Mouse (Mus musculus): Measurements from ENCODE around the gene Ywhae. TPM values are rescaled to one million over a fixed set of nuclear protein-coding genes. Genes with fewer than 3 reads are reported as not detected.
A peak's percentile ranks its signal among the peaks of the same experiment; 100 is the strongest.

The Ywhae gene
- 74.6 and 87.7 TPM in 2 replicates for total RNA-seq (2014; rRNA removed)
- polyA plus RNA-seq (2012; rRNA removed), result 90.7 and 96.7 TPM in 2 replicates

- H3K27me3 ChIP-seq (ENCODE audit: control insufficient read depth, insufficient read depth, low read length), result no peaks in the 10 kb centered on the region
- no peaks in the 10 kb centered on the region for H3K36me3 ChIP-seq (ENCODE audit: control insufficient read depth, insufficient read depth, low read length)
- H3K79me2 ChIP-seq (ENCODE audit: control insufficient read depth, insufficient read depth, low read length), result peaks cover 29% of the 10 kb centered on the region; the same call in 1 of the 2 replicates
- peaks cover 20% of the 10 kb centered on the region for H3K4me1 ChIP-seq (ENCODE audit: control insufficient read depth, insufficient read depth, low read length)
- under 1% methylated on average over 72 of the region's 76 CpGs for WGBS
- peak within 1 kb of the TSS; percentile 88 for H3K4me3 ChIP-seq (ENCODE audit: insufficient read depth, low read depth, low read length)
- H3K27ac ChIP-seq (replicated peaks; ENCODE audit: insufficient read depth, low read depth, low read length), result peak within 1 kb of the TSS; percentile 94
- DNase-seq (ENCODE audit: extremely low read depth, low read depth, low spot score), result peak; percentile 70
- H3K9ac ChIP-seq (ENCODE audit: low read depth, low read length), result peak within 1 kb of the TSS; percentile 89
- peak; percentile 86 for TF ChIP-seq POLR2A (IDR thresholded peaks at IDR 0.05; ENCODE audit: extremely low read depth, insufficient read depth, low read length)
- no peak for TF ChIP-seq CTCF (IDR thresholded peaks at IDR 0.05; ENCODE audit: low read depth, low read length)
Observed at GRCm38 (mm10) chr11:75732434-75733226, at the start of gene Ywhae. Gene Ywhae, plus strand, starts transcription at chr11:75732869.

GRCm38 (mm10) chr11:75684462-75684861 lies 48.2 kb upstream of the Ywhae start:
- Histone ChIP-seq H3K36me3 (ENCODE audit: control insufficient read depth, insufficient read depth, low read length) (peaks cover 6% of the 10 kb centered on the region; the same call in 1 of the 2 replicates), H3K4me1 (ENCODE audit: control insufficient read depth, insufficient read depth, low read length) (peaks cover 28% of the 10 kb centered on the region), H3K27ac (replicated peaks; ENCODE audit: insufficient read depth, low read depth, low read length) (no peak overlapping the region), H3K9ac (ENCODE audit: low read depth, low read length) (no peak overlapping the region), H3K4me3 (ENCODE audit: insufficient read depth, low read depth, low read length) (no peak overlapping the region), H3K27me3 (ENCODE audit: control insufficient read depth, insufficient read depth, low read length) (no peaks in the 10 kb centered on the region), H3K79me2 (ENCODE audit: control insufficient read depth, insufficient read depth, low read length) (peaks cover 54% of the 10 kb centered on the region; the same call in 1 of the 2 replicates)
- no peak for DNase-seq (ENCODE audit: extremely low read depth, low read depth, low spot score)
- TF ChIP-seq CTCF (IDR thresholded peaks at IDR 0.05; ENCODE audit: low read depth, low read length) (no peak), POLR2A (IDR thresholded peaks at IDR 0.05; ENCODE audit: extremely low read depth, insufficient read depth, low read length) (no peak)
- WGBS, result 96% methylated on average over 5 of the region's 5 CpGs

GRCm38 (mm10) chr11:75684956-75685355 lies 47.7 kb upstream of the Ywhae start:
- 55% methylated on average over 2 of the region's 2 CpGs for WGBS
- no peak overlapping the region for H3K27ac ChIP-seq (replicated peaks; ENCODE audit: insufficient read depth, low read depth, low read length)
- no peak for DNase-seq (ENCODE audit: extremely low read depth, low read depth, low spot score)
- no peak overlapping the region for H3K4me3 ChIP-seq (ENCODE audit: insufficient read depth, low read depth, low read length)
- no peaks in the 10 kb centered on the region for H3K27me3 ChIP-seq (ENCODE audit: control insufficient read depth, insufficient read depth, low read length)
- no peak overlapping the region for H3K9ac ChIP-seq (ENCODE audit: low read depth, low read length)
- no peak for TF ChIP-seq CTCF (IDR thresholded peaks at IDR 0.05; ENCODE audit: low read depth, low read length)
- TF ChIP-seq POLR2A (IDR thresholded peaks at IDR 0.05; ENCODE audit: extremely low read depth, insufficient read depth, low read length), result no peak
- H3K36me3 ChIP-seq (ENCODE audit: control insufficient read depth, insufficient read depth, low read length), result peaks cover 6% of the 10 kb centered on the region; the same call in 1 of the 2 replicates
- peaks cover 29% of the 10 kb centered on the region for H3K4me1 ChIP-seq (ENCODE audit: control insufficient read depth, insufficient read depth, low read length)
- peaks cover 51% of the 10 kb centered on the region; the same call in 1 of the 2 replicates for H3K79me2 ChIP-seq (ENCODE audit: control insufficient read depth, insufficient read depth, low read length)

- WGBS, result 43% methylated on average over 2 of the region's 2 CpGs
- no peaks in the 10 kb centered on the region for H3K27me3 ChIP-seq (ENCODE audit: control insufficient read depth, insufficient read depth, low read length)
- H3K27ac ChIP-seq (replicated peaks; ENCODE audit: insufficient read depth, low read depth, low read length), result peak overlapping the region; percentile 58
- no peak overlapping the region for H3K4me3 ChIP-seq (ENCODE audit: insufficient read depth, low read depth, low read length)
- peaks cover 49% of the 10 kb centered on the region; the same call in 1 of the 2 replicates for H3K79me2 ChIP-seq (ENCODE audit: control insufficient read depth, insufficient read depth, low read length)
- peaks cover 10% of the 10 kb centered on the region for H3K36me3 ChIP-seq (ENCODE audit: control insufficient read depth, insufficient read depth, low read length)
- DNase-seq (ENCODE audit: extremely low read depth, low read depth, low spot score), result peak; percentile 79
- no peak for TF ChIP-seq POLR2A (IDR thresholded peaks at IDR 0.05; ENCODE audit: extremely low read depth, insufficient read depth, low read length)
- no peak for TF ChIP-seq CTCF (IDR thresholded peaks at IDR 0.05; ENCODE audit: low read depth, low read length)
- H3K4me1 ChIP-seq (ENCODE audit: control insufficient read depth, insufficient read depth, low read length), result peaks cover 23% of the 10 kb centered on the region
- no peak overlapping the region for H3K9ac ChIP-seq (ENCODE audit: low read depth, low read length)
Observed at GRCm38 (mm10) chr11:75687343-75687993, 45.2 kb upstream of the Ywhae start.

GRCm38 (mm10) chr11:75688132-75688531 lies 44.5 kb upstream of the Ywhae start:
- 51% methylated on average over 2 of the region's 2 CpGs for WGBS
- TF ChIP-seq CTCF (IDR thresholded peaks at IDR 0.05; ENCODE audit: low read depth, low read length) (no peak), POLR2A (IDR thresholded peaks at IDR 0.05; ENCODE audit: extremely low read depth, insufficient read depth, low read length) (no peak)
- peaks cover 23% of the 10 kb centered on the region for H3K4me1 ChIP-seq (ENCODE audit: control insufficient read depth, insufficient read depth, low read length)
- no peak overlapping the region for H3K9ac ChIP-seq (ENCODE audit: low read depth, low read length)
- H3K27me3 ChIP-seq (ENCODE audit: control insufficient read depth, insufficient read depth, low read length), result no peaks in the 10 kb centered on the region
- peaks cover 12% of the 10 kb centered on the region for H3K36me3 ChIP-seq (ENCODE audit: control insufficient read depth, insufficient read depth, low read length)
- H3K79me2 ChIP-seq (ENCODE audit: control insufficient read depth, insufficient read depth, low read length), result peaks cover 49% of the 10 kb centered on the region; the same call in 1 of the 2 replicates
- peak overlapping the region; percentile 58; the same call in 1 of the 2 replicates for H3K27ac ChIP-seq (replicated peaks; ENCODE audit: insufficient read depth, low read depth, low read length)
- no peak overlapping the region for H3K4me3 ChIP-seq (ENCODE audit: insufficient read depth, low read depth, low read length)
- no peak for DNase-seq (ENCODE audit: extremely low read depth, low read depth, low spot score)

Data from liver, adult 2 months (tissue).